Mouse (Mus musculus): Measurements from ENCODE around the gene Mettl8. TPM values are rescaled to one million over a fixed set of nuclear protein-coding genes. Genes with fewer than 3 reads are reported as not detected.

The Mettl8 gene
- polyA plus RNA-seq, 1 experiment: 7.8 TPM

- Histone ChIP-seq H3K4me3 (no peak overlapping the region), H3K4me2 (ENCODE audit: low read depth) (no peak overlapping the region), H3K79me2 (ENCODE audit: control insufficient read depth, insufficient read depth) (peaks cover 4% of the 10 kb centered on the region), H3K27me3 (ENCODE audit: control insufficient read depth, insufficient read depth, insufficient read length) (no peaks in the 10 kb centered on the region), H3ac (ENCODE audit: control insufficient read depth, insufficient read length) (no peak overlapping the region), H3K36me3 (ENCODE audit: control insufficient read depth, insufficient read depth) (no peaks in the 10 kb centered on the region)
- TF ChIP-seq USF1 (IDR thresholded peaks at IDR 0.05; ENCODE audit: low read depth) (no peak), REST (IDR thresholded peaks at IDR 0.05; ENCODE audit: insufficient read depth, insufficient read length) (no peak), SRF (IDR thresholded peaks at IDR 0.05; ENCODE audit: control insufficient read depth, insufficient read length, low read depth) (no peak), MAX (IDR thresholded peaks at IDR 0.05; ENCODE audit: low read depth) (no peak)
Observed at GRCm38 (mm10) chr2:71050511-71050910, 4.9 kb downstream of the Mettl8 start.

DNA sequence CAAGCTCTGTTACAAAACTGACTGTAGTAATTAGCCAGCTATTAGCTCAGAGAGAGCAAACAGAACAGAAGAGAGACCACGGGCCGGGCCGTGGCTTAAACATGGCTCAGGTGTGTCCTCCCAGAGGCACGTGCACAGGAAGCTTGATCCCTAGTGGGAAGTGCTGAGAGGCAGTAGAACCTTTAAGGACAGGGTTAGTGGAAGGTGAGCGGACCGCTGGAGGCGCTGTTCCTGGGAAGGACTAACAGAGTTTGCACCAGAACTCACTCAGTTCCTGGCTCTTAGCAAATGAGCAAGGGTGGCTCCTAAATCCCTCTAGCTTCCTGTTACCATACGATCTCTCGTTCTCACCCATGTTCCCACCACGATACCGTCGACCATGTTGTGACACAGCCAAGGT, 6.5 kb downstream of the Mettl8 start:
- H3K79me2 ChIP-seq (ENCODE audit: control insufficient read depth, insufficient read depth): peaks cover 4% of the 10 kb centered on the region
- H3ac ChIP-seq (ENCODE audit: control insufficient read depth, insufficient read length): no peak overlapping the region
- TF ChIP-seq CEBPB (IDR thresholded peaks at IDR 0.05; ENCODE audit: insufficient read depth, poor library complexity, severe bottlenecking): no peak
- no peak for TF ChIP-seq POLR2AphosphoS2 (IDR thresholded peaks at IDR 0.05; ENCODE audit: insufficient read length, low read depth)
- TF ChIP-seq E2F4 (IDR thresholded peaks at IDR 0.05; ENCODE audit: insufficient read depth): no peak
- no peak for TF ChIP-seq TCF12 (IDR thresholded peaks at IDR 0.05; ENCODE audit: insufficient read depth, poor library complexity, severe bottlenecking)
- TF ChIP-seq REST (IDR thresholded peaks at IDR 0.05; ENCODE audit: insufficient read depth, insufficient read length): no peak
- TF ChIP-seq SRF (IDR thresholded peaks at IDR 0.05; ENCODE audit: control insufficient read depth, insufficient read length, low read depth): no peak
- no peak for TF ChIP-seq MAX (IDR thresholded peaks at IDR 0.05; ENCODE audit: low read depth)
- H3K36me3 ChIP-seq (ENCODE audit: control insufficient read depth, insufficient read depth): no peaks in the 10 kb centered on the region
- H3K4me3 ChIP-seq: no peak overlapping the region
- H3K4me2 ChIP-seq (ENCODE audit: low read depth): no peak overlapping the region
- no peaks in the 10 kb centered on the region for H3K27me3 ChIP-seq (ENCODE audit: control insufficient read depth, insufficient read depth, insufficient read length)

DNA sequence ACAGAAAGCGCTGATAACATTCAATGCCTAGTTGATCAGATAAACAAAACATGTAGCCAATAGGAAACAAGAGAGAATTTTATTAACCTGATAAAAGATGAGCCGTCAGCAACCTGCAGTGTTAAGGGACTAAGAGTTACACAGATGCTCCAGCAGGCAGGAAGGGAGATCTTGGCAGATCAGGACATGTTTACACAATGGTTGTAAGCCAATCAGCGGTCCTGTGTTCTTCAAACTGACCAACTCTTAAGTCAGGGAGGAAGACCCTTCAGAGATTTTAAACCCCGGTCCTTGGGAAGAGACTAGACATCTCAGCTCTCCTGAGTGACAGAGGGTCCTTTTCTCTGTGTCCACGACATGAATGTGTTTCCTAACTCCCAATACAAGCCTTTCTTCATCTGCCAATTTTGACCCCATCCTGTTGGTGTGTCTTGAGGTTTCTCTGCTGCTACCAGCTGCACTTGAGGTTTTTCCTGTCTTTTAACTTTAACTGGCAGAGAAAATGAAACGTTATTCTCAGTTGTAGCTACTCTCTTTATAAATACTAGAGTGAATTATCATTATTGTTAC, 8.5 kb downstream of the Mettl8 start:
- no peak overlapping the region for H3ac ChIP-seq (ENCODE audit: control insufficient read depth, insufficient read length)
- no peaks in the 10 kb centered on the region for H3K36me3 ChIP-seq (ENCODE audit: control insufficient read depth, insufficient read depth)
- H3K4me3 ChIP-seq: no peak overlapping the region
- peaks cover 4% of the 10 kb centered on the region for H3K79me2 ChIP-seq (ENCODE audit: control insufficient read depth, insufficient read depth)
- H3K4me2 ChIP-seq (ENCODE audit: low read depth): no peak overlapping the region
- H3K27me3 ChIP-seq (ENCODE audit: control insufficient read depth, insufficient read depth, insufficient read length): no peaks in the 10 kb centered on the region
- TF ChIP-seq E2F4 (IDR thresholded peaks at IDR 0.05; ENCODE audit: insufficient read depth): no peak
- TF ChIP-seq MYOD1 (IDR thresholded peaks at IDR 0.05; ENCODE audit: control insufficient read depth in 1 of 3, insufficient read length in 2 of 3, low read depth in 2 of 3): no peak
- no peak for TF ChIP-seq CEBPB (IDR thresholded peaks at IDR 0.05; ENCODE audit: insufficient read depth, poor library complexity, severe bottlenecking)
- TF ChIP-seq USF1 (IDR thresholded peaks at IDR 0.05; ENCODE audit: low read depth): no peak
- no peak for TF ChIP-seq POLR2A (IDR thresholded peaks at IDR 0.05; ENCODE audit: insufficient read length, low read depth)
- no peak for TF ChIP-seq MYOG (IDR thresholded peaks at IDR 0.05; ENCODE audit: control insufficient read depth in 1 of 3, insufficient read depth in 1 of 3, insufficient read length in 2 of 3, low read depth in 2 of 3)
- TF ChIP-seq TCF12 (IDR thresholded peaks at IDR 0.05; ENCODE audit: insufficient read depth, poor library complexity, severe bottlenecking): no peak
- TF ChIP-seq SRF (IDR thresholded peaks at IDR 0.05; ENCODE audit: control insufficient read depth, insufficient read length, low read depth): no peak
- TF ChIP-seq POLR2AphosphoS2 (IDR thresholded peaks at IDR 0.05; ENCODE audit: insufficient read length, low read depth): no peak
- no peak for TF ChIP-seq MAX (IDR thresholded peaks at IDR 0.05; ENCODE audit: low read depth)
- no peak for TF ChIP-seq TCF3 (IDR thresholded peaks at IDR 0.05; ENCODE audit: insufficient read length, low read depth)
- no peak for TF ChIP-seq REST (IDR thresholded peaks at IDR 0.05; ENCODE audit: insufficient read depth, insufficient read length)

DNA sequence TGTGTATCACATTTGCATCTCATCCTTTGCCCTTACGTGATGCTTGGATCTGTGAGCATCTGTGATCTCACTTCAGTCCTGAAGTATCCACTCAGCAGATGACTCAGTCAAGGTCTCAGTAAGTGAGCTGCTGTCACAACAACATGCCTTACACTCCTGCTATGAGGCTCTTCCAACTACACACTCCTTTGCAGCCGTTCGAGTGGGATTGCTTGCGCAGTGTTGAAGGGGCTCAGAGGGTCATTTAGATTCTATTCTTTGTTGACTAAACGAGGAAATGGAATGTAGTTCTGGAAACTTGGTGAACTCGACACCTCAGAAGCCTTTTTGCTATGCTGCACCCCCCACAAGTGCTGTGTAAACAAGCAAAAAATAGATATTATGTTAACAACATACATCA, 9.2 kb downstream of the Mettl8 start:
- Histone ChIP-seq H3K27me3 (ENCODE audit: control insufficient read depth, insufficient read depth, insufficient read length) (no peaks in the 10 kb centered on the region), H3K36me3 (ENCODE audit: control insufficient read depth, insufficient read depth) (no peaks in the 10 kb centered on the region), H3ac (ENCODE audit: control insufficient read depth, insufficient read length) (no peak overlapping the region), H3K79me2 (ENCODE audit: control insufficient read depth, insufficient read depth) (peaks cover 4% of the 10 kb centered on the region), H3K4me3 (no peak overlapping the region), H3K4me2 (ENCODE audit: low read depth) (no peak overlapping the region)
- TF ChIP-seq MYOD1 (IDR thresholded peaks at IDR 0.05; ENCODE audit: control insufficient read depth in 1 of 3, insufficient read length in 2 of 3, low read depth in 2 of 3): no peak
- TF ChIP-seq POLR2AphosphoS2 (IDR thresholded peaks at IDR 0.05; ENCODE audit: insufficient read length, low read depth): no peak
- TF ChIP-seq CEBPB (IDR thresholded peaks at IDR 0.05; ENCODE audit: insufficient read depth, poor library complexity, severe bottlenecking): no peak
- TF ChIP-seq POLR2A (IDR thresholded peaks at IDR 0.05; ENCODE audit: insufficient read length, low read depth): no peak
- no peak for TF ChIP-seq MYOG (IDR thresholded peaks at IDR 0.05; ENCODE audit: control insufficient read depth in 1 of 3, insufficient read depth in 1 of 3, insufficient read length in 2 of 3, low read depth in 2 of 3)
- TF ChIP-seq USF1 (IDR thresholded peaks at IDR 0.05; ENCODE audit: low read depth): no peak
- no peak for TF ChIP-seq REST (IDR thresholded peaks at IDR 0.05; ENCODE audit: insufficient read depth, insufficient read length)
- TF ChIP-seq TCF3 (IDR thresholded peaks at IDR 0.05; ENCODE audit: insufficient read length, low read depth): no peak
- no peak for TF ChIP-seq E2F4 (IDR thresholded peaks at IDR 0.05; ENCODE audit: insufficient read depth)
- no peak for TF ChIP-seq MAX (IDR thresholded peaks at IDR 0.05; ENCODE audit: low read depth)
- no peak for TF ChIP-seq SRF (IDR thresholded peaks at IDR 0.05; ENCODE audit: control insufficient read depth, insufficient read length, low read depth)
- TF ChIP-seq TCF12 (IDR thresholded peaks at IDR 0.05; ENCODE audit: insufficient read depth, poor library complexity, severe bottlenecking): no peak

DNA sequence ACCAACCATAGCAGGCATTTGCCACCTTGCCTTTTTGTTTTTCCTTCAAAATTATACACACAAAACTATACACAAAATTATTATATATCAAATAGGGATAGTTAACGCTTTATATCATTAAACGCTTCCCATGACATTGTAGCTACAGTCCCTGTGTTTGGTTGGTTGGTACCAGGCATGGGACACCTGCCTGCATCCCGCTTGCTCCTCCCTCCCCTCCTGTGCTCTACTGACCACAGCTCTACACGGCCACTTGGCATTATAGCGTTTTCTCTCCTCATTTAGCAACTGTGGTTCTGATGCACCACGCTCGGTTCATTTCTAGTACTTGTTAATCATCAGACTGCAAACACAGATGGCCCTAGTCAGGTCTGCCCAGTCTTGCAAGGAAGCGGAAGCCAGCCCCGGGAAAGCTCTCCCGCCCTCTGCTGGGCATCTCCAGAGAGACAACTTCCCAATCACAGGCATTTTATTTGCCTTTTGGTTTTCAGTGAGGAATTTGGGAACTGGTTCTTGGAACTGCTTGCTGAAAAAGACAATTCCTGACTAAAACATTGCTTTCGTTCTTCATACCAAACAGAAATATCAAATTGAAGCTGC, 15.8 kb downstream of the Mettl8 start:
- no peak overlapping the region for H3K4me2 ChIP-seq (ENCODE audit: low read depth)

More for the DNA sequence above, 15.8 kb downstream of the Mettl8 start:
- Histone ChIP-seq H3K27me3 (ENCODE audit: control insufficient read depth, insufficient read depth, insufficient read length) (no peaks in the 10 kb centered on the region), H3ac (ENCODE audit: control insufficient read depth, insufficient read length) (no peak overlapping the region), H3K4me3 (no peak overlapping the region), H3K79me2 (ENCODE audit: control insufficient read depth, insufficient read depth) (no peaks in the 10 kb centered on the region), H3K36me3 (ENCODE audit: control insufficient read depth, insufficient read depth) (no peaks in the 10 kb centered on the region)
- TF ChIP-seq POLR2AphosphoS2 (IDR thresholded peaks at IDR 0.05; ENCODE audit: insufficient read length, low read depth): no peak
- no peak for TF ChIP-seq TCF12 (IDR thresholded peaks at IDR 0.05; ENCODE audit: insufficient read depth, poor library complexity, severe bottlenecking)
- no peak for TF ChIP-seq MAX (IDR thresholded peaks at IDR 0.05; ENCODE audit: low read depth)
- TF ChIP-seq MYOD1 (IDR thresholded peaks at IDR 0.05; ENCODE audit: control insufficient read depth in 1 of 3, insufficient read length in 2 of 3, low read depth in 2 of 3): no peak
- no peak for TF ChIP-seq USF1 (IDR thresholded peaks at IDR 0.05; ENCODE audit: low read depth)
- no peak for TF ChIP-seq CEBPB (IDR thresholded peaks at IDR 0.05; ENCODE audit: insufficient read depth, poor library complexity, severe bottlenecking)
- no peak for TF ChIP-seq SRF (IDR thresholded peaks at IDR 0.05; ENCODE audit: control insufficient read depth, insufficient read length, low read depth)
- no peak for TF ChIP-seq REST (IDR thresholded peaks at IDR 0.05; ENCODE audit: insufficient read depth, insufficient read length)
- no peak for TF ChIP-seq POLR2A (IDR thresholded peaks at IDR 0.05; ENCODE audit: insufficient read length, low read depth)
- no peak for TF ChIP-seq TCF3 (IDR thresholded peaks at IDR 0.05; ENCODE audit: insufficient read length, low read depth)
- TF ChIP-seq MYOG (IDR thresholded peaks at IDR 0.05; ENCODE audit: control insufficient read depth in 1 of 3, insufficient read depth in 1 of 3, insufficient read length in 2 of 3, low read depth in 2 of 3): no peak

Measured in myocyte (in vitro differentiated cells).